Mouse (Mus musculus): ENCODE data around the gene Gm3488.
"Not testable (repeated sequence)": the region's sequence is repeated elsewhere in the genome, so short reads cannot be mapped to it uniquely, and the experiment has no call there.

Gm3488 gene

GRCm38 (mm10) chr14:5501374-5501773 lies at the start of gene Gm3488:
Gene Gm3488, plus strand, starts transcription at chr14:5501674.
- not testable (repeated sequence) for DNase-seq (ENCODE audit: low read depth)

GRCm38 (mm10) chr14:5455367-5455766 lies 46.1 kb upstream of the Gm3488 start, which contains the start of gene Gm3194:
Gene Gm3194, minus strand, starts transcription at chr14:5455467.
- not testable (repeated sequence) for DNase-seq (ENCODE audit: low read depth)

GRCm38 (mm10) chr14:5460469-5460868 lies 41.0 kb upstream of the Gm3488 start:
- DNase-seq (ENCODE audit: low read depth), result not testable (repeated sequence)

- DNase-seq (ENCODE audit: low read depth), result not testable (repeated sequence)
Observed at GRCm38 (mm10) chr14:5477730-5478129, 23.7 kb upstream of the Gm3488 start, which contains the start of gene Gm8246. Gene Gm8246, minus strand, starts transcription at chr14:5477830.

- DNase-seq (ENCODE audit: low read depth), result not testable (repeated sequence)
Observed at GRCm38 (mm10) chr14:5483907-5484306, 17.6 kb upstream of the Gm3488 start, which contains the start of gene Gm3187. Gene Gm3187, plus strand, starts transcription at chr14:5484207.

GRCm38 (mm10) chr14:5538196-5538595 lies 36.7 kb downstream of the Gm3488 start, which contains the start of gene Gm3532:
Gene Gm3532, plus strand, starts transcription at chr14:5538496.
- not testable (repeated sequence) for DNase-seq (ENCODE audit: low read depth)

Data from induced T-regulatory cell, adult 2 months (primary cell).